Comparison of ENCODE assay signal across 13 mouse cellular contexts in genomic region chr2:181420426-181420825, GRCm38 (mm10). TPM values are rescaled to one million over a fixed set of nuclear protein-coding genes. Genes with fewer than 3 reads are reported as not detected.
DNase-seq lines count a peak whose midpoint lies in the region; ATAC-seq and TF ChIP-seq lines count a peak whose summit lies in the region.
"Had no signal": no experiment of that assay in that cellular context is flagged by ENCODE, and none has a peak within 500 bp of the region (broad histone marks: within the 10 kb centered on the region; RNA-seq: fewer than 3 reads in every experiment).

No protein-coding gene starts in this region.

- no peak overlapping the region for H3K4me3 ChIP-seq in liver, postnatal 0 days (ENCODE audit: low read depth, low read length)
- no peak overlapping the region for H3K4me3 ChIP-seq in kidney, adult 2 months (ENCODE audit: insufficient read depth, low read depth, low read length)
- no peak overlapping the region for H3K4me3 ChIP-seq in midbrain, embryonic 13.5 days (replicated peaks)
- H3K4me3 ChIP-seq: forebrain, embryonic 12.5 days; heart, embryonic 15.5 days; limb, embryonic 12.5 days; megakaryocyte, embryonic 14.5 days; neural tube, embryonic 12.5 days had no signal

- H3K36me3 ChIP-seq in liver, postnatal 0 days (replicated peaks; ENCODE audit: insufficient read depth, low read length), result peaks cover 13% of the 10 kb centered on the region; the same call in 1 of the 2 replicates
- H3K36me3 ChIP-seq in kidney, adult 2 months (ENCODE audit: control insufficient read depth, insufficient read depth, low read length), result no peaks in the 10 kb centered on the region
- H3K36me3 ChIP-seq in midbrain, embryonic 13.5 days, result peaks cover 24% of the 10 kb centered on the region

- H3K4me1 ChIP-seq in liver, postnatal 0 days (ENCODE audit: insufficient read depth), result peaks cover 30% of the 10 kb centered on the region
- H3K4me1 ChIP-seq in kidney, adult 2 months (ENCODE audit: control insufficient read depth, insufficient read depth, low read length), result no peaks in the 10 kb centered on the region
- no peaks in the 10 kb centered on the region for H3K4me1 ChIP-seq in midbrain, embryonic 13.5 days (replicated peaks)
- H3K4me1 ChIP-seq: forebrain, embryonic 12.5 days; limb, embryonic 12.5 days; neural tube, embryonic 12.5 days had no signal

- DNase-seq in brain, adult 2 months (ENCODE audit: low read depth, low spot score), result peak; percentile 92
- peak; percentile 47 for DNase-seq in c-Kit-negative CD71-positive TER-119-positive erythroid progenitor cells, embryonic 14.5 days (ENCODE audit: low read depth, low spot score)
- DNase-seq in layer of hippocampus, postnatal 14 days (ENCODE audit: low spot score in 2 of 2), result peak; percentile 7 to 47
- no peak for DNase-seq in liver, postnatal 0 days
- no peak for DNase-seq in kidney, adult 2 months
- DNase-seq in B cell, adult 2 months, result no peak
- DNase-seq: thymus, adult 18-20 months had no signal

- no peak overlapping the region for H3K27ac ChIP-seq in liver, postnatal 0 days (ENCODE audit: low read depth)
- H3K27ac ChIP-seq in kidney, adult 2 months (ENCODE audit: insufficient read depth, low read depth, low read length), result no peak overlapping the region
- no peak overlapping the region for H3K27ac ChIP-seq in midbrain, embryonic 13.5 days
- H3K27ac ChIP-seq: forebrain, embryonic 12.5 days; heart, embryonic 15.5 days; limb, embryonic 12.5 days; neural tube, embryonic 12.5 days had no signal

- no peak for TF ChIP-seq EP300 in liver, postnatal 0 days (IDR thresholded peaks at IDR 0.05; ENCODE audit: low read depth)

- no peaks in the 10 kb centered on the region for H3K27me3 ChIP-seq in liver, postnatal 0 days (ENCODE audit: insufficient read depth, low read length)
- no peaks in the 10 kb centered on the region for H3K27me3 ChIP-seq in kidney, adult 2 months (replicated peaks; ENCODE audit: control insufficient read depth, insufficient read depth, low read length)
- H3K27me3 ChIP-seq in midbrain, embryonic 13.5 days, result no peaks in the 10 kb centered on the region
- H3K27me3 ChIP-seq: forebrain, embryonic 12.5 days; heart, embryonic 15.5 days; limb, embryonic 12.5 days; neural tube, embryonic 12.5 days had no signal

- no peaks in the 10 kb centered on the region for H3K9me3 ChIP-seq in liver, postnatal 0 days (ENCODE audit: low read length)
- no peaks in the 10 kb centered on the region for H3K9me3 ChIP-seq in midbrain, embryonic 13.5 days
- H3K9me3 ChIP-seq: forebrain, embryonic 12.5 days; heart, embryonic 15.5 days; limb, embryonic 12.5 days; megakaryocyte, embryonic 14.5 days; neural tube, embryonic 12.5 days had no signal

- TF ChIP-seq CTCF in liver, postnatal 0 days (IDR thresholded peaks at IDR 0.05; ENCODE audit: low read depth), result no peak
- no peak for TF ChIP-seq CTCF in kidney, adult 2 months (conservative IDR thresholded peaks at IDR 0.05; ENCODE audit: insufficient read depth, insufficient read length, low read depth, low read length)

- H3K9ac ChIP-seq in liver, postnatal 0 days (replicated peaks), result no peak overlapping the region
- H3K9ac ChIP-seq in midbrain, embryonic 13.5 days (replicated peaks), result no peak overlapping the region
- H3K9ac ChIP-seq: forebrain, embryonic 12.5 days; heart, embryonic 15.5 days; limb, embryonic 12.5 days; neural tube, embryonic 12.5 days had no signal

- TF ChIP-seq POLR2A in kidney, adult 2 months (IDR thresholded peaks at IDR 0.05; ENCODE audit: low read depth, low read length), result no peak

- ATAC-seq in liver, postnatal 0 days, result peak; percentile 37; the same call in 1 of the 2 replicates
- no peak for ATAC-seq in midbrain, embryonic 13.5 days

- H3K4me2 ChIP-seq in liver, postnatal 0 days (ENCODE audit: low read depth, low read length), result 0 out of 2 replicates have a peak overlapping the region, but pooled peaks have one; percentile 18
- H3K4me2 ChIP-seq in midbrain, embryonic 13.5 days (replicated peaks), result no peak overlapping the region
- H3K4me2 ChIP-seq: forebrain, embryonic 12.5 days; heart, embryonic 15.5 days; limb, embryonic 12.5 days; neural tube, embryonic 12.5 days had no signal

- 53% methylated on average over 4 of the region's 4 CpGs for WGBS in liver, postnatal 0 days (ENCODE audit: insufficient replicate concordance)
- 73% methylated on average over 4 of the region's 4 CpGs for WGBS in kidney, adult 2 months
- WGBS in midbrain, embryonic 13.5 days, result 87% methylated on average over 4 of the region's 4 CpGs

RNA-seq across cellular contexts. Expression of gene Zbtb46, which starts 38.8 kb away (rescaled TPM):
- 10 to 100 TPM; 11.2 to 14.0 TPM for total RNA-seq in layer of hippocampus, postnatal 14 days (2021)
- 3.0 and 3.5 TPM in 2 replicates for polyA plus RNA-seq in liver, postnatal 0 days (2015; fragmentation: Nextera tagmentation; extraction: Ambion mirVana)
- polyA plus RNA-seq in kidney, adult 2 months (2012; rRNA removed), result 7.7 and 8.0 TPM in 2 replicates
- polyA plus RNA-seq in midbrain, embryonic 13.5 days (2015; fragmentation: Nextera tagmentation; extraction: Ambion mirVana), result 24.1 and 24.3 TPM in 2 replicates

RNA-seq across cellular contexts. Expression of gene Lime1, which starts 40.5 kb away (rescaled TPM):
- 10 to 100 TPM; 32.1 to 32.8 TPM for total RNA-seq in layer of hippocampus, postnatal 14 days (2021)
- 3.7 and 4.0 TPM in 2 replicates for polyA plus RNA-seq in liver, postnatal 0 days (2015; fragmentation: Nextera tagmentation; extraction: Ambion mirVana)
- polyA plus RNA-seq in kidney, adult 2 months (2012; rRNA removed), result 35.1 and 53.7 TPM in 2 replicates
- 42.1 and 46.7 TPM in 2 replicates for polyA plus RNA-seq in midbrain, embryonic 13.5 days (2015; fragmentation: Nextera tagmentation; extraction: Ambion mirVana)

RNA-seq across cellular contexts. Expression of gene Arfrp1, which starts 55.2 kb away (rescaled TPM):
- total RNA-seq in layer of hippocampus, postnatal 14 days (2021), result 10 to 100 TPM; 37.0 to 37.7 TPM
- 17.9 and 19.4 TPM in 2 replicates for polyA plus RNA-seq in liver, postnatal 0 days (2015; fragmentation: Nextera tagmentation; extraction: Ambion mirVana)
- 32.0 and 36.0 TPM in 2 replicates for polyA plus RNA-seq in kidney, adult 2 months (2012; rRNA removed)
- 91.6 and 95.9 TPM in 2 replicates for polyA plus RNA-seq in midbrain, embryonic 13.5 days (2015; fragmentation: Nextera tagmentation; extraction: Ambion mirVana)

RNA-seq across cellular contexts. Expression of gene Zgpat, which starts 55.7 kb away (rescaled TPM):
- total RNA-seq in layer of hippocampus, postnatal 14 days (2021), result 10 to 100 TPM; 60.3 to 65.3 TPM
- 7.7 and 9.4 TPM in 2 replicates for polyA plus RNA-seq in liver, postnatal 0 days (2015; fragmentation: Nextera tagmentation; extraction: Ambion mirVana)
- polyA plus RNA-seq in kidney, adult 2 months (2012; rRNA removed), result 29.6 and 35.2 TPM in 2 replicates
- polyA plus RNA-seq in midbrain, embryonic 13.5 days (2015; fragmentation: Nextera tagmentation; extraction: Ambion mirVana), result 71.5 and 78.5 TPM in 2 replicates

Comparison
In these comparisons a context has a peak if more than half of its experiments do, and no peak if none do; other contexts are left out.
1. DNase-seq: peak in brain, adult 2 months (single experiment), c-Kit-negative CD71-positive TER-119-positive erythroid progenitor cells, embryonic 14.5 days (single experiment) and layer of hippocampus, postnatal 14 days (2 of 2); none in liver, postnatal 0 days (single experiment), kidney, adult 2 months (single experiment) and B cell, adult 2 months (0 of 2).